Mouse (Mus musculus) kidney, adult 2 months (tissue): ENCODE measurements around the gene Maff. TPM values are rescaled to one million over a fixed set of nuclear protein-coding genes. Genes with fewer than 3 reads are reported as not detected.
A peak's percentile ranks its signal among the peaks of the same experiment; 100 is the strongest.

Experiments
- DNase-seq: peaks from one replicate; pipeline ENCODE4 v3.0.0; 2021
- H3K27ac ChIP-seq: fragments of 200-500 bp; 2 replicates; pipeline ENCODE4 v1.5.1; 2012; ENCODE audit warnings: low read depth, low read length, control low read depth, inconsistent platforms; ENCODE audit not compliant: insufficient read depth
- H3K27me3 ChIP-seq: fragments of 200-500 bp; replicated peaks from 2 replicates; pipeline ENCODE4 v1.6.1; 2012; ENCODE audit warnings: mild to moderate bottlenecking, moderate library complexity, low read length, inconsistent platforms; ENCODE audit not compliant: control insufficient read depth, insufficient read depth
- H3K36me3 ChIP-seq: fragments of 200-500 bp; 2 replicates; pipeline ENCODE4 v1.6.1; 2012; ENCODE audit warnings: mild to moderate bottlenecking, moderate library complexity, low read length, inconsistent platforms; ENCODE audit not compliant: control insufficient read depth, insufficient read depth
- H3K4me1 ChIP-seq: fragments of 200-500 bp; 2 replicates; pipeline ENCODE4 v1.6.1; 2011; ENCODE audit warnings: low read length; ENCODE audit not compliant: control insufficient read depth, insufficient read depth
- H3K4me3 ChIP-seq: fragments of 200-500 bp; 2 replicates; pipeline ENCODE4 v1.5.1; 2011; ENCODE audit warnings: mild to moderate bottlenecking, low read depth, low read length, control low read depth; ENCODE audit not compliant: insufficient read depth
- CTCF ChIP-seq: fragments of 200-500 bp; conservative IDR thresholded peaks from 2 replicates; pipeline ENCODE4 v1.5.1; 2011; ENCODE audit warnings: low read depth, mild to moderate bottlenecking, control low read depth, low read length, moderate library complexity, mixed read lengths; ENCODE audit not compliant: insufficient read depth, insufficient read length
- POLR2A ChIP-seq: fragments of 200-500 bp; IDR thresholded peaks from one replicate; pipeline ENCODE4 v1.6.1; 2011; ENCODE audit warnings: low read depth, low read length, control low read depth
- WGBS: fragments of 180-500 bp; shearing (Covaris S2); methylation state at CpG from one replicate; pipeline ENCODE4 v1.1.7; 2018; 5-methylcytosine and 5-hydroxymethylcytosine counted together
- polyA plus RNA-seq: library from polyadenylated mRNA; depleted of rRNA; stranded (reverse); fragments of >200 nt; gene quantifications from 2 replicates; pipeline ENCODE4 v1.2.3, GENCODE M21; 2012

Gene Maff
- polyA plus RNA-seq, 1 experiment = 1.3 TPM

GRCm38 (mm10) chr15:79330521-79330920 lies 15.9 kb upstream of the Maff start:
- 82% methylated on average over 4 of the region's 4 CpGs for WGBS
- Histone ChIP-seq H3K27me3 (no peaks in the 10 kb centered on the region), H3K4me3 (no peak overlapping the region), H3K27ac (no peak overlapping the region), H3K4me1 (peaks cover 13% of the 10 kb centered on the region), H3K36me3 (no peaks in the 10 kb centered on the region)
- no peak for DNase-seq
- no peak for TF ChIP-seq CTCF
- no peak for TF ChIP-seq POLR2A

DNA sequence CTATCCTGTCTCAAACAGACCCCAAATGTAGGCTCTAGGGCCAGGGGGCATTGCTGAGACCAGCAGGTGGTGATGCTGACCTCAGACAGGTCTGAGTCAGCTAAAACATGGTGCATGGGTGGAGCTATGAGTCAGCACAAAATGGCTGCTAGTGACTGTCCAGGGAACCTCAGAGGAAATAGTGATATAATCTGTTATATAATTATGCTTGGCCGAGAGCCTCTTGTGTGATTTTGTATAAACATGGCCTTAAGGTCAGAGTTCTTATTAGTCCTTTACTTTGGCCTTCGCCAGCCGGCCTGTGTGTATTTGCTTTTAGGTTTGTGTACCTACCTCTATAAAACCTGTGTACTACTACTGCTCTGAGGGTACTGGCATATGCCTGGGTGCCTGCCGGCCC lies 13.0 kb upstream of the Maff start:
- 16% methylated on average over 4 of the region's 4 CpGs for WGBS
- Histone ChIP-seq H3K4me1 (peaks cover 4% of the 10 kb centered on the region; the same call in 1 of the 2 replicates), H3K36me3 (no peaks in the 10 kb centered on the region), H3K27ac (peak overlapping the region; percentile 4; the same call in 1 of the 2 replicates), H3K4me3 (no peak overlapping the region), H3K27me3 (no peaks in the 10 kb centered on the region)
- TF ChIP-seq CTCF (no peak), POLR2A (no peak)
- peak; percentile 53 for DNase-seq

DNA sequence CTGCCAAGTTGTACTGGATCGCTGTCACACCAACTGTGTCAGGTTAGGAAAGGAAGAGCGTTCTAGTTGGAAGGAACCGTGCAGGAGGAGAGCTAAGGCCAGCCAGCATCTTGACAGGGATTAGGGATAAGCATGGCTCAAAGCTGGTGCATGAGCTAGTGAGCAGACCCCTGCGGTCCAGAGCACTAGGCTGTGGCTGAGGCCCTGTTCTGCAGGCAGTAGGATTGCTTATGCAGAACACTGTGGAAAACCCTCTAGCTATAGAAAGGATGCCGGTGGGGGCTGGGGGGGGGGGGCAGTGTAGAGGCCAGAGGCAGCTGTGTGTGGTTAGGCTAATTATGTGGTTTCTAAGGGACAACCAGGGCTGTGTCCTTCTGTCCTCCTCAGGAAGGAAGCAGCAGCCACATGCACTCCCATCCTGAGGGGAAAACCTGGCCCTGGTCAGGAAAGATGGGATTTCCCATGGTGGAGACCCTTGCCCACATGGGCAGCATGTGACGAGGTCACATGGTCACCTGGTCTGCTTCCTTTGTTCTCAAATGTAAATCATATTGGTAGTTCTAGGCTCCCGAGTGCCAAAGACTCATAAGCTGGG lies 11.3 kb upstream of the Maff start:
- DNase-seq = no peak
- H3K27ac ChIP-seq = no peak overlapping the region
- H3K36me3 ChIP-seq = no peaks in the 10 kb centered on the region
- no peaks in the 10 kb centered on the region for H3K27me3 ChIP-seq
- H3K4me3 ChIP-seq = no peak overlapping the region
- peaks cover 4% of the 10 kb centered on the region; the same call in 1 of the 2 replicates for H3K4me1 ChIP-seq
- TF ChIP-seq CTCF = no peak
- TF ChIP-seq POLR2A = no peak
- WGBS = 67% methylated on average over 7 of the region's 7 CpGs

- WGBS = 74% methylated on average over 5 of the region's 5 CpGs
- Histone ChIP-seq H3K36me3 (no peaks in the 10 kb centered on the region), H3K27me3 (no peaks in the 10 kb centered on the region), H3K27ac (no peak overlapping the region), H3K4me3 (no peak overlapping the region), H3K4me1 (no peaks in the 10 kb centered on the region; the same call in 1 of the 2 replicates)
- DNase-seq = no peak
- TF ChIP-seq POLR2A (no peak), CTCF (no peak)
These were observed 7.4 kb upstream of the Maff start for GRCm38 (mm10) chr15:79338978-79339377.

- Histone ChIP-seq H3K36me3 (no peaks in the 10 kb centered on the region), H3K4me3 (no peak overlapping the region), H3K27me3 (no peaks in the 10 kb centered on the region), H3K27ac (no peak overlapping the region), H3K4me1 (no peaks in the 10 kb centered on the region; the same call in 1 of the 2 replicates)
- TF ChIP-seq POLR2A = no peak
- TF ChIP-seq CTCF = no peak
- DNase-seq = no peak
- 75% methylated on average over 6 of the region's 6 CpGs for WGBS
These were observed 3.6 kb upstream of the Maff start for GRCm38 (mm10) chr15:79342641-79343337.

- no peaks in the 10 kb centered on the region for H3K36me3 ChIP-seq
- no peaks in the 10 kb centered on the region for H3K27me3 ChIP-seq
- H3K4me3 ChIP-seq = no peak overlapping the region
- peaks cover 7% of the 10 kb centered on the region for H3K4me1 ChIP-seq
- TF ChIP-seq POLR2A = no peak
- WGBS = 55% methylated on average over 4 of the region's 4 CpGs
- peak; percentile 87 for DNase-seq
- no peak overlapping the region for H3K27ac ChIP-seq
These were observed 1.8 kb upstream of the Maff start for GRCm38 (mm10) chr15:79344627-79345026.

DNA sequence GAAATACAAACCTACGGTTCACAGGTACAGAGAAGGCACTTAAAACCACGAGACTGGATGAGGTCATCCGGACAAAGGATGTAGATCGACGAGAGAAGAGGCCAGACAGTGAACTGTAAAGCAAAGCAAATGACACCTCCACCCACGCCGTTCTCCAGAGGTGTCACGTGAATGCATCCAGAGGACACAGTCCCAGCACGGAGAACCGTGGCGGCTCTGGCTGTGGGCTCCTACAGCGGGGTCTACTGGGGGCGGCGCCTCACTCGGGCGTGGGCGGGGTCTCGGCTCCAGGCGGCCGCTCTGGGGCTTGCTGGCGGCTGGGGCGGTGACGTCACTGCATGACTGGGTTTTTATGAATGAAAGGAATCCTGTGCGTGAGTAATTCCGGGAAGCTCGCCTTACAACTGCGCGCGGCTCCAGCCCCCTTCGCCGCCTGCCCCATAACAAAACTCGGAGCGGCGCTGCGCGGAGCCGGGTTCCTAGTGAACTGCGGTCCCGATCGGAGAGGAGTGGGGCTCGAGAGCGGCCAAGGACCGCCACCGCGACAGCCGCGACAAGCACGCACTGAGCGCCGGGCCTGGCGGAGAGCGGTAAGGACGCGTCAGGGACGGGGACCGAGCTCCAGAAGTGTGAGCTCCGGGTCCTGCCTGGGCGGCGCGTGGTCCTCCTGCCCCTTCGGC lies 884 bp downstream of the Maff start:
- H3K27me3 ChIP-seq = no peaks in the 10 kb centered on the region
- under 1% methylated on average over 58 of the region's 61 CpGs for WGBS
- H3K36me3 ChIP-seq = no peaks in the 10 kb centered on the region
- TF ChIP-seq POLR2A (no peak), CTCF (no peak)
- H3K27ac ChIP-seq = 0 out of 2 replicates have a peak overlapping the region, but pooled peaks have one; percentile 4
- DNase-seq = peak; percentile 91
- peaks cover 7% of the 10 kb centered on the region for H3K4me1 ChIP-seq
- H3K4me3 ChIP-seq = peak overlapping the region; percentile 65
